Mouse (Mus musculus) forebrain, embryonic 15.5 days (tissue): ENCODE results near the gene Rnd2. TPM values are rescaled to one million over a fixed set of nuclear protein-coding genes. Genes with fewer than 3 reads are reported as not detected.
"Not testable (repeated sequence)": the region's sequence is repeated elsewhere in the genome, so short reads cannot be mapped to it uniquely, and the experiment has no call there.

ENCODE experiments used
- ATAC-seq: fragments of 200-750 bp; cut with Nextera tagmentation; replicated peaks from 2 replicates; pipeline ENCODE4 v1.8.0; 2017; ENCODE audit warnings: mild to moderate bottlenecking, moderate TSS enrichment, moderate library complexity
- H3K27ac ChIP-seq: fragments of 300-500 bp; sonication (generic); replicated peaks from 2 replicates; pipeline ENCODE4 v1.5.1; 2015; ENCODE audit warnings: mild to moderate bottlenecking, inconsistent platforms
- H3K27me3 ChIP-seq: fragments of 300-500 bp; sonication (generic); 2 replicates; pipeline ENCODE4 v1.6.1; 2015; ENCODE audit warnings: inconsistent platforms
- H3K36me3 ChIP-seq: fragments of 300-500 bp; sonication (generic); 2 replicates; pipeline ENCODE4 v1.6.1; 2015; ENCODE audit warnings: mild to moderate bottlenecking, inconsistent platforms
- H3K4me1 ChIP-seq: fragments of 300-500 bp; sonication (generic); 2 replicates; pipeline ENCODE4 v1.6.1; 2015; ENCODE audit warnings: inconsistent platforms
- H3K4me2 ChIP-seq: fragments of 300-500 bp; sonication (generic); replicated peaks from 2 replicates; pipeline ENCODE4 v1.6.1; 2015; ENCODE audit warnings: mild to moderate bottlenecking, inconsistent platforms
- H3K4me3 ChIP-seq: fragments of 300-500 bp; sonication (generic); 2 replicates; pipeline ENCODE4 v1.5.1; 2015; ENCODE audit warnings: mild to moderate bottlenecking, inconsistent platforms
- H3K9ac ChIP-seq: fragments of 300-500 bp; sonication (generic); replicated peaks from 2 replicates; pipeline ENCODE4 v1.6.1; 2015; ENCODE audit warnings: mild to moderate bottlenecking, inconsistent platforms
- H3K9me3 ChIP-seq: fragments of 300-500 bp; sonication (generic); 2 replicates; pipeline ENCODE4 v1.6.1; 2016; ENCODE audit warnings: inconsistent platforms
- WGBS: fragments of 180-500 bp; shearing (Covaris S2); methylation state at CpG from one replicate; pipeline ENCODE4 v1.1.7; 2015; ENCODE audit warnings: mixed read lengths; 5-methylcytosine and 5-hydroxymethylcytosine counted together
- polyA plus RNA-seq: library from polyadenylated mRNA; unstranded; fragments of >200 nt; fragmentation: Nextera tagmentation; extraction: Ambion mirVana; gene quantifications from 2 replicates; pipeline ENCODE4 v1.2.1, GENCODE M21; 2015

The Rnd2 gene
- polyA plus RNA-seq, 1 experiment from 2014 or later, result 121 TPM

DNA sequence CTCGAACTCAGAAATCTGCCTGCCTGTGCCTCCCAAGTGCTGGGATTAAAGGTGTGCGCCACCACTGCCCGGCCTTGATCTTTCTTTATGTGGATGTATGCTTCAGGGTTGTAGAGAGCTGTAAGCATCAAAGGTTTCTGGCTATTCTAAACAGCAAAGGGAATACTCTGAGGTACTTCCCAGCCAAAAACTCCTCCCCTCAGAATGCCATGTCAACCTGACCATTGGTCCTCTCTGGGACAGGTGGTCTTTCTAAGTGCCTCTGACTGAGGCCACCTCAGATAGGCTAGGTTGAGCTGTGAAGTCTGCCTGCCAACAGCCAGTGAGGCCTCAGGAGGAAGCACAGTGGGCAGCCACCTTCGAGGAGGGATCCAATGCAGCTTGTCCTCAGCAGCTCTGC lies 15.9 kb upstream of the Rnd2 start:
- Histone ChIP-seq H3K4me1 (peaks cover 11% of the 10 kb centered on the region), H3K4me2 (no peak overlapping the region), H3K9ac (no peak overlapping the region), H3K9me3 (no peaks in the 10 kb centered on the region), H3K27me3 (no peaks in the 10 kb centered on the region), H3K36me3 (peaks cover 20% of the 10 kb centered on the region), H3K4me3 (no peak overlapping the region), H3K27ac (no peak overlapping the region)
- 85% methylated on average over 4 of the region's 4 CpGs for WGBS
- ATAC-seq, result no peak

DNA sequence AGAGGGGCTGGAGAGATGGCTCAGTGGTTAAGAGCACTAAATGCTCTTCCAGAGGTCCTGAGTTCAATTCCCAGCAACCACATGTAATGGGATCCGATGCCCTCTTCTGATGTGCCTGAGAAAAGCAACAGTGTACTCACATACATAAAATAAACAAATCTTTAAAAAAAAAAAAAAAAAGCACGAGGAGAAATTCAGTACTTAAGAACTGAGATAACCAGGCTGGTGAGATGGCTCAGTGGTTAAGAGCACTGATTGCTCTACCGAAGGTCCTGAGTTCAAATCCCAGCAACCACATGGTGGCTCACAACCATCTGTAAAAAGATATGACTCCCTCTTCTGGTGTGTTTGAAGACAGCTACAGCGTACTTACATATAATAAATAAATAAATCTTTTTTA lies 15.2 kb upstream of the Rnd2 start:
- not testable (repeated sequence) for H3K4me3 ChIP-seq, ATAC-seq

GRCm38 (mm10) chr11:101450394-101450793 lies 14.4 kb upstream of the Rnd2 start:
- no peak overlapping the region for H3K9ac ChIP-seq
- H3K9me3 ChIP-seq, result no peaks in the 10 kb centered on the region
- no peak overlapping the region for H3K27ac ChIP-seq
- H3K4me2 ChIP-seq, result no peak overlapping the region
- peaks cover 6% of the 10 kb centered on the region for H3K36me3 ChIP-seq
- 91% methylated on average over 3 of the region's 3 CpGs for WGBS
- no peaks in the 10 kb centered on the region for H3K27me3 ChIP-seq
- H3K4me1 ChIP-seq, result peaks cover 6% of the 10 kb centered on the region; the same call in 1 of the 2 replicates
- no peak overlapping the region for H3K4me3 ChIP-seq
- ATAC-seq, result no peak

More for the DNA sequence above, 15.2 kb upstream of the Rnd2 start:
- 86% methylated on average over 4 of the region's 4 CpGs for WGBS
- not testable (repeated sequence) for H3K27ac ChIP-seq, H3K9me3 ChIP-seq, H3K4me1 ChIP-seq, H3K9ac ChIP-seq, H3K27me3 ChIP-seq, H3K4me2 ChIP-seq
- peaks cover 13% of the 10 kb centered on the region for H3K36me3 ChIP-seq

DNA sequence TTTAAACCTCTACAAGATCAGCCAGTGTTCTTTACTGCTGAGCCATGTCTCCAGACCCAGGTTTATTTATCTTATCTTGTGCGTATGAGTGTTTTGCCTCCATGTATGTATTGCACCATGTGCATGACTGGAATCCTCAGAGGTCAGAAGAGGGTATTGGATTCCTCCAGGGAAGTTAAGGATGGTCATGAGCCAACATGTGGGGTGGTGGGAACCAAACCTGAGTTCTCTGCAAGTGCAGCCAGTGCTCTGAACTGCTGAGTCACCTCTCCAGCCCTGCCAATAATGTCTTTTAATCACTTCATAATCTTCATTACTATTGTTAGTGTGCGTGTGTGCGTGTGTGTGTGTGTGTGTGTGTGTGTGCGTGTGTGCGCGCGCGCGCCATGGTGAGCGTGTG lies 13.3 kb upstream of the Rnd2 start:
- Histone ChIP-seq H3K4me2 (no peak overlapping the region), H3K9me3 (no peaks in the 10 kb centered on the region), H3K27me3 (no peaks in the 10 kb centered on the region), H3K4me3 (no peak overlapping the region), H3K4me1 (peaks cover 6% of the 10 kb centered on the region; the same call in 1 of the 2 replicates), H3K9ac (no peak overlapping the region), H3K27ac (no peak overlapping the region), H3K36me3 (0 out of 2 replicates have a peak, but pooled peaks cover under 1% of the 10 kb centered on the region)
- WGBS, result 92% methylated on average over 10 of the region's 10 CpGs
- no peak for ATAC-seq

DNA sequence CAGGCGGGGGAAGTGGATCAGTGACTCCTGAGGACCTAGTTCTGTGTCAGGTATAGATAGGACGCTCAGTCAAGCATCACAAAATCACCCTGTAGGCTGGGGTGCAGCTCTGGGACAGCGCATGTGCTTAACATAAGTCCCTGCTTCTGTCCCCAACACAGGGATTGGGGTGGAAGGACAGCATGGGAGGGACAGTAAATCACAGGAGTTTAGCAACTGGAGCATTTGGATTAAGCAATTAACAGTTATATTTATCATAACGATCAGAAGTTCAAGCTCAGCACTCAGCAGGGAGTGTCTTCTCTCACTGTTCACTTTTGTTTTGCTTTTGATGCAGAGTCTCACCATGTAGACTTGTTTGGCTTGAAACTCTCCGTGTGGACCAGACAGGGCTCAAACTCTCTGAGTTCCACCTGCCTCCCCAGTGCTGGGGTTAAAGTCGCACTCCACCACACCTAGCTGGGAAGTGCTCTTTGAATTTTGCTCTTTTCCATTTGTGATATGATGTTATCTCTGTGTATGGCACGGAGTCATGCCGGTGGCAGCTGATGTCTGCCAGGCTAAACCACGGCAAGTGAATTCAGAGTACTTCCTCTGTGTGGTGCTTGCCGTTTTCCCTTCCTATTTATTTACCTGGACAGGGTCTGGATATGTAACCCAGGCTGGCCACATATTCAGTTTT lies 12.6 kb upstream of the Rnd2 start:
- Histone ChIP-seq H3K9me3 (no peaks in the 10 kb centered on the region), H3K27ac (no peak overlapping the region), H3K36me3 (0 out of 2 replicates have a peak, but pooled peaks cover 4% of the 10 kb centered on the region), H3K4me1 (peaks cover 6% of the 10 kb centered on the region; the same call in 1 of the 2 replicates), H3K4me3 (no peak overlapping the region), H3K4me2 (no peak overlapping the region), H3K9ac (no peak overlapping the region), H3K27me3 (no peaks in the 10 kb centered on the region)
- WGBS, result 71% methylated on average over 10 of the region's 10 CpGs
- no peak for ATAC-seq

DNA sequence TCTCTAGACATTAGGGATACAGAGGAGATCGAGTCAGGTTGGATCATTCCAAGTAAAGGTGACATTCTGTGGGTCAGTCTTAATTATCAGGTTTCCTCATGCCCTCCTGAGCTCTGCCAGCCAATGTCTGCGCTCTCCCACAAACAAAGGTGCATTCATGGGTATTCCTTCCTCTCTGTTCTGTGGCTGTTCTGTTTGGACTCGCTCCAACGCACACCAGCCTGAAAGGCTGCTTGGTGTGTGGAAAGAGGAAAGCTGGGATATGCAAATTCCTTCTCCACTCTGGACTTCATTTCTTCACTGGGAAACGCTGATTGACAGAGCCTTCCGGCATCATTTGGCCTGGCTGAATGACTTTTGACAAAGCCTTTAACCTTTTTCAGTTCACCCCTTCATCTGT lies 10.1 kb upstream of the Rnd2 start:
- H3K27ac ChIP-seq, result no peak overlapping the region
- no peak overlapping the region for H3K4me2 ChIP-seq

GRCm38 (mm10) chr11:101455627-101456026 lies 9.2 kb upstream of the Rnd2 start:
- H3K27me3 ChIP-seq, result no peaks in the 10 kb centered on the region
- H3K9me3 ChIP-seq, result no peaks in the 10 kb centered on the region
- no peak overlapping the region for H3K4me2 ChIP-seq
- 0 out of 2 replicates have a peak overlapping the region, but pooled peaks have one; percentile 6 for H3K9ac ChIP-seq
- H3K27ac ChIP-seq, result no peak overlapping the region
- ATAC-seq, result no peak
- peaks cover 33% of the 10 kb centered on the region for H3K36me3 ChIP-seq
- WGBS, result 93% methylated on average over 7 of the region's 7 CpGs
- H3K4me3 ChIP-seq, result no peak overlapping the region
- H3K4me1 ChIP-seq, result peaks cover 6% of the 10 kb centered on the region; the same call in 1 of the 2 replicates

More for the DNA sequence above, 10.1 kb upstream of the Rnd2 start:
- peaks cover 6% of the 10 kb centered on the region; the same call in 1 of the 2 replicates for H3K4me1 ChIP-seq
- H3K36me3 ChIP-seq, result peaks cover 24% of the 10 kb centered on the region
- H3K27me3 ChIP-seq, result no peaks in the 10 kb centered on the region
- no peak for ATAC-seq
- H3K9me3 ChIP-seq, result no peaks in the 10 kb centered on the region
- H3K4me3 ChIP-seq, result no peak overlapping the region
- 9% methylated on average over 6 of the region's 6 CpGs for WGBS
- H3K9ac ChIP-seq, result no peak overlapping the region

- H3K27me3 ChIP-seq, result no peaks in the 10 kb centered on the region
- no peak overlapping the region for H3K9ac ChIP-seq
- no peak overlapping the region for H3K4me3 ChIP-seq
- no peak overlapping the region for H3K27ac ChIP-seq
- peaks cover 13% of the 10 kb centered on the region for H3K4me1 ChIP-seq
- peak; percentile 27; the same call in 1 of the 2 replicates for ATAC-seq
- peaks cover 51% of the 10 kb centered on the region for H3K36me3 ChIP-seq
- no peaks in the 10 kb centered on the region for H3K9me3 ChIP-seq
- WGBS, result 92% methylated on average over 9 of the region's 9 CpGs
- no peak overlapping the region for H3K4me2 ChIP-seq
Measured at GRCm38 (mm10) chr11:101457631-101458030, 7.2 kb upstream of the Rnd2 start.

DNA sequence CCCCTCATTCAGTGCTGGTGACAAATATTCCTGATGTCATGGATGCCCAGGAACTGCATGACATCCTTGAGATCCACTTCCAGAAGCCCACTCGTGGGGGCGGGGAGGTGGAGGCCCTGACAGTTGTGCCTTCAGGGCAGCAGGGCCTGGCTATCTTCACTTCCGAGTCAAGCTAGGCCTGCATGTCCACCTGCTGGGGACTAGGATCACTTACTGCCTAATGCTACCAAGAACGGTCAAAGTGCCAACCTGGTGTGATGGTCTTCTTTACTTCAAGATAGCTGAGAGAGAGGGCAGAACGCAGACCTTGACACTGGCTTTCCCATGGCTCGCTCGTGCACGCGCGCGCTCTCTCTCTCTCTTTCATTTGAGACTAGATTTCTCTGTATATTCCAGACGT lies 6.6 kb upstream of the Rnd2 start:
- no peak for ATAC-seq
- no peaks in the 10 kb centered on the region for H3K9me3 ChIP-seq
- no peak overlapping the region for H3K9ac ChIP-seq
- H3K36me3 ChIP-seq, result peaks cover 51% of the 10 kb centered on the region
- WGBS, result 85% methylated on average over 12 of the region's 12 CpGs
- peaks cover 19% of the 10 kb centered on the region for H3K4me1 ChIP-seq
- no peak overlapping the region for H3K4me2 ChIP-seq
- H3K27me3 ChIP-seq, result no peaks in the 10 kb centered on the region
- H3K27ac ChIP-seq, result no peak overlapping the region
- no peak overlapping the region for H3K4me3 ChIP-seq

- no peak overlapping the region for H3K27ac ChIP-seq
- H3K4me1 ChIP-seq, result peaks cover 32% of the 10 kb centered on the region
- peaks cover 51% of the 10 kb centered on the region for H3K36me3 ChIP-seq
- WGBS, result 37% methylated on average over 5 of the region's 6 CpGs
- H3K9me3 ChIP-seq, result no peaks in the 10 kb centered on the region
- no peak for ATAC-seq
- no peak overlapping the region for H3K4me3 ChIP-seq
- no peak overlapping the region for H3K4me2 ChIP-seq
- no peak overlapping the region for H3K9ac ChIP-seq
- H3K27me3 ChIP-seq, result no peaks in the 10 kb centered on the region
Measured at GRCm38 (mm10) chr11:101459716-101460115, 5.1 kb upstream of the Rnd2 start.

DNA sequence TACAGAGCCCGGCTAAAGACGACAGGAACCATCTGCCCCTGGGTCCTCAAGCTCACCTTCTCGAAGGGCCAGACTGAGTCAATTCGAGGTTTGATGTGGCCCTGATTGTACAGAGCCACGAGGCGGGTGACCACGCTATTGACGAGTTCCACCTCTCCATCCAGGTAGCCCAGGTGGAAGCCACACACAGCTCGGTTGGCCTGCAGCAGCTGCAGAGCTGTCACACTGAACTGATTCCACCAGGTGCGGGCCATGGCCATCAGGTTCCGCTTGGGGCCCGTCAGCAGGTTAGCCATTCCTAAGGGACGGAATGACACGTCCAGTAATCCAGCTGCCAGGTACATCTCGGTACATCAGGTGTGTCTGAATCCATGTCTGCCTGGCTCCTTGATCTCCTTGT lies 4.5 kb upstream of the Rnd2 start:
- no peak for ATAC-seq
- no peaks in the 10 kb centered on the region for H3K27me3 ChIP-seq
- H3K36me3 ChIP-seq, result peaks cover 51% of the 10 kb centered on the region
- no peak overlapping the region for H3K9ac ChIP-seq
- 90% methylated on average over 15 of the region's 15 CpGs for WGBS
- H3K4me2 ChIP-seq, result no peak overlapping the region
- no peak overlapping the region for H3K27ac ChIP-seq
- H3K9me3 ChIP-seq, result no peaks in the 10 kb centered on the region
- H3K4me3 ChIP-seq, result no peak overlapping the region
- peaks cover 32% of the 10 kb centered on the region for H3K4me1 ChIP-seq

- no peak overlapping the region for H3K9ac ChIP-seq
- no peak overlapping the region for H3K4me2 ChIP-seq
Measured at GRCm38 (mm10) chr11:101462141-101462540, 2.7 kb upstream of the Rnd2 start.

More at GRCm38 (mm10) chr11:101462141-101462540, 2.7 kb upstream of the Rnd2 start:
- Histone ChIP-seq H3K4me1 (peaks cover 42% of the 10 kb centered on the region), H3K27me3 (no peaks in the 10 kb centered on the region), H3K36me3 (peaks cover 47% of the 10 kb centered on the region), H3K27ac (no peak overlapping the region), H3K9me3 (no peaks in the 10 kb centered on the region), H3K4me3 (no peak overlapping the region)
- no peak for ATAC-seq
- WGBS, result 81% methylated on average over 14 of the region's 14 CpGs
